Mouse (Mus musculus) natural killer cell, adult 2 months (primary cell): ENCODE measurements at regions not wholly inside any gene's neighbourhood (a gene's known extent, or its start where the extent isn't known, plus 50 kb on each side); places are given as distances from the start of the nearest gene placed in this dataset.

Source experiments
- DNase-seq, 2 experiments: peaks; one replicate each; pipeline ENCODE4 v3.0.0; 2022; ENCODE audit warnings: low spot score in 2 of 2

- no peak for DNase-seq
Observed at GRCm38 (mm10) chr1:138343451-138343850, 69.9 kb downstream of the Atp6v1g3 start.

GRCm38 (mm10) chr1:138344920-138345319, 71.4 kb downstream of the Atp6v1g3 start:
- no peak for DNase-seq

- no peak for DNase-seq
Observed at GRCm38 (mm10) chr1:138345992-138346391, 72.5 kb downstream of the Atp6v1g3 start.

GRCm38 (mm10) chr1:138346904-138347303, 73.4 kb downstream of the Atp6v1g3 start:
- DNase-seq, result no peak

GRCm38 (mm10) chr1:138348447-138348846, 74.9 kb downstream of the Atp6v1g3 start:
- DNase-seq, result peak; percentile 71 to 77

GRCm38 (mm10) chr1:138349099-138349498, 75.6 kb downstream of the Atp6v1g3 start:
- DNase-seq, result no peak

GRCm38 (mm10) chr1:138356407-138356806, 82.9 kb downstream of the Atp6v1g3 start:
- DNase-seq, result no peak

GRCm38 (mm10) chr1:138362684-138363472, 89.3 kb downstream of the Atp6v1g3 start:
- DNase-seq, result no peak

- DNase-seq, result no peak
Observed at GRCm38 (mm10) chr1:138369953-138370482, 96.5 kb downstream of the Atp6v1g3 start.

GRCm38 (mm10) chr1:138371474-138371873, 97.9 kb downstream of the Atp6v1g3 start:
- no peak for DNase-seq

- no peak for DNase-seq
Observed at GRCm38 (mm10) chr1:138384146-138384545, 110.6 kb downstream of the Atp6v1g3 start.

GRCm38 (mm10) chr1:138385156-138385841, 111.8 kb downstream of the Atp6v1g3 start:
- no peak for DNase-seq

- no peak for DNase-seq
Observed at GRCm38 (mm10) chr1:138386001-138386400, 112.5 kb downstream of the Atp6v1g3 start.

- DNase-seq, result no peak
Observed at GRCm38 (mm10) chr1:138388634-138389033, 115.1 kb downstream of the Atp6v1g3 start.

- DNase-seq, result no peak
Observed at GRCm38 (mm10) chr1:138389676-138390075, 116.1 kb downstream of the Atp6v1g3 start.

- DNase-seq, result no peak
Observed at GRCm38 (mm10) chr1:138418610-138419009, 145.1 kb downstream of the Atp6v1g3 start.

GRCm38 (mm10) chr1:138427416-138427815, 153.9 kb downstream of the Atp6v1g3 start:
- DNase-seq, result no peak
